Mouse (Mus musculus): Measurements from ENCODE around the gene Cobll1. TPM values are rescaled to one million over a fixed set of nuclear protein-coding genes. Genes with fewer than 3 reads are reported as not detected.

The Cobll1 gene
- polyA plus RNA-seq, 1 experiment from 2014 or later: 17.1 TPM

DNA sequence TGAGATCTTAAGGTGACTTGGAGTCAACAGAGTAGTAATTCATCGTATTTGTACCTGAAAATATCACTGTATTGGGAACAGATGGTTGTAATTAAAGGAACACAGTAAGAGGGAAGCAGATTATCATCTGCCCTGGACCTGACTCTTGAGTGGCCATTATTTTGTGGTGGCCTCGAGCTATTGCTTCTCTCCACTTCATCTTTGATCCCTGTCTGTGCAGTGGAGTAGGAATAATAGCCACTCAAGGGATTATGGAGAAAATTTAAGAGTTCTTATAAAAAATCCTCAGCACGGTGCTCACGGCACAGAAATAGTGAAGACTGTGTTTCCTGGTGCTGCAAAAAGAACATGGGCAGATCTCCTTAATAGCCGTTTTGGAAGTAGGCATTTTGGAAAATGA is 63.6 kb downstream of the Cobll1 start:
- no peaks in the 10 kb centered on the region for H3K27me3 ChIP-seq (ENCODE audit: control insufficient read depth, insufficient read depth, low read length)
- H3K4me3 ChIP-seq (replicated peaks; ENCODE audit: low read length): no peak overlapping the region
- no peaks in the 10 kb centered on the region for H3K36me3 ChIP-seq (ENCODE audit: control insufficient read depth, insufficient read depth, low read length)
- no peak for ATAC-seq (ENCODE audit: insufficient read depth, low FRiP score)
- no peak overlapping the region for H3K9ac ChIP-seq (ENCODE audit: low read length)
- H3K27ac ChIP-seq (ENCODE audit: low read length): no peak overlapping the region
- H3K4me2 ChIP-seq (ENCODE audit: low read depth, low read length): no peak overlapping the region
- WGBS: 72% methylated on average over 5 of the region's 5 CpGs
- no peaks in the 10 kb centered on the region for H3K4me1 ChIP-seq (ENCODE audit: control insufficient read depth, insufficient read depth, low read length)
- H3K9me3 ChIP-seq (replicated peaks; ENCODE audit: control insufficient read depth, low read length): no peaks in the 10 kb centered on the region

DNA sequence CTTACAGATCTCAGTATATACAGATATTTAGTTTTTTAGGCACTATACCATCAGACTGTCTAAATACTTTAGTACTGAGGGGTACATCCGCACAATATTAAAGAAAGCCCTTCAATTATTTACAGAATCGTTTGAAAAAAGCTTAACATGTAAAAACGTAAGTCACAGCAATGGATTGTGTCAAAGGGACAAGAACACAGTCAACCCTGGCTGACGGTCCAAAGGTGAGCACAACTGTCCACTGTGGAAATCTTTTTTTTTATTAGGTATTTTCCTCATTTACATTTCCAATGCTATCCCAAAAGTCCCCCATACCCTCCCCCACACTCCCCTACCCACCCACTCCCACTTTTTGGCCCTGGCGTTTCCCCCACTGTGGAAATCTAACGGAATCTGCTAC is 67.1 kb downstream of the Cobll1 start:
- H3K27ac ChIP-seq (ENCODE audit: low read length): no peak overlapping the region
- ATAC-seq (ENCODE audit: insufficient read depth, low FRiP score): no peak
- no peak overlapping the region for H3K4me3 ChIP-seq (replicated peaks; ENCODE audit: low read length)
- no peaks in the 10 kb centered on the region for H3K36me3 ChIP-seq (ENCODE audit: control insufficient read depth, insufficient read depth, low read length)
- H3K4me2 ChIP-seq (ENCODE audit: low read depth, low read length): no peak overlapping the region
- H3K9me3 ChIP-seq (replicated peaks; ENCODE audit: control insufficient read depth, low read length): no peaks in the 10 kb centered on the region
- no peaks in the 10 kb centered on the region for H3K4me1 ChIP-seq (ENCODE audit: control insufficient read depth, insufficient read depth, low read length)
- H3K27me3 ChIP-seq (ENCODE audit: control insufficient read depth, insufficient read depth, low read length): no peaks in the 10 kb centered on the region
- WGBS: 75% methylated on average over 6 of the region's 6 CpGs
- H3K9ac ChIP-seq (ENCODE audit: low read length): no peak overlapping the region

DNA sequence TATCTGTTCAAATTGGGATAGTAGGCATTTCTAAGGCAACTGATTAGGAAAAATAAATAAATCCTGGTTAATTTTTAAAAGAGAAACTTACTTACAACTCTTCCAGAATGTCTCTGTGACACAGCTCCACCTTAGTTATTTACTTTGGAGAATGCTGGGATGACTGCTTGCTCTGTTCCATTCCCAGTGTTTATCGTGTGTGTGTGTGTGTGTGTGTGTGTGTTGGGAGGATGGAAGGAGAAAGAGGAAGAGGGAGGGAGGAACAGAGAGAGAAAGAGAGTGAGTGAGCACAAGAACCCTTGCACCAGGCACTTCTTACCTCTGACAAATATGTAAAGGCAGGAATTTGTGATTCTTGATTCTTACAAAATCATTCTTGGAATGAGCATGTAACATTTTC is 67.7 kb downstream of the Cobll1 start:
- H3K4me2 ChIP-seq (ENCODE audit: low read depth, low read length): peak overlapping the region; percentile 37; the same call in 1 of the 2 replicates

DNA sequence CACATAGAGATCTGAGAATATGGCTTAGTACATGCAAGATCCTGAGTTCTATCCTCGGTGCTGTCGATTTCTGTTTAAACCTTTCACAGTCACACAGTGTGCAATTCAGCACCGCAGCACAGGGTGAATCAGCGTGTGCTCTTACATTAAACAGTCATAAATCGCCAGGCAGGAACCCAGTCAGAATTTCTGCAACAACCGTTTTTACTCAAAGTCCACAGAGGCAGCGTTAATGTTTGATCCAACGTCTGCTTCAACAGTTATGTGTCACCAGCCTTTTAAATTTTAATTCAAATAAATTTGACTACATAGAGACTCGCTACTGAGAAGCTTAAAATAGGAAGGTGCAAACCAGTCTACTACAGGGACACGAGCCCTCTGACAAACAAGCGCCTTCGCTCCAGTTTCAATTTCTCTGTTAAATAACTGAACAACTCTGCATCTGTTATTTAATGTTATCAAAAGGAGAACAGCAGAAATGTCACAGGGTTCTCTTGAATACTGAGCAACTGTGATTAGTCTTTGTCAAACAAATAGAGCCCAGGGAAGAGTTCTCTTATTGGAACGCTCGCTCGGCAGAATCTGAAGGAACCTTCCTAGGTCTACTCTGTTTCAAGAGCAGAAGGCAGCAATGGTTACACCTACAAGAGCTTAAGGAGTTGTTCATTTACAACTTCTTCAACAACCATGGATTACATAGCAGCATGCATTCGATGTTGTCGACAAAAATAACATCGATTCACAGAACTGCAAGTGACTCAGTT is 68.3 kb downstream of the Cobll1 start:
- H3K27me3 ChIP-seq (ENCODE audit: control insufficient read depth, insufficient read depth, low read length): no peaks in the 10 kb centered on the region
- H3K4me1 ChIP-seq (ENCODE audit: control insufficient read depth, insufficient read depth, low read length): no peaks in the 10 kb centered on the region
- H3K9ac ChIP-seq (ENCODE audit: low read length): no peak overlapping the region
- peak overlapping the region; percentile 19; the same call in 1 of the 2 replicates for H3K4me3 ChIP-seq (replicated peaks; ENCODE audit: low read length)
- H3K9me3 ChIP-seq (replicated peaks; ENCODE audit: control insufficient read depth, low read length): no peaks in the 10 kb centered on the region
- H3K27ac ChIP-seq (ENCODE audit: low read length): no peak overlapping the region
- no peak for ATAC-seq (ENCODE audit: insufficient read depth, low FRiP score)
- H3K4me2 ChIP-seq (ENCODE audit: low read depth, low read length): peak overlapping the region; percentile 37
- H3K36me3 ChIP-seq (ENCODE audit: control insufficient read depth, insufficient read depth, low read length): no peaks in the 10 kb centered on the region
- WGBS: 50% methylated on average over 18 of the region's 18 CpGs

More for the DNA sequence above, 67.7 kb downstream of the Cobll1 start:
- Histone ChIP-seq H3K27me3 (ENCODE audit: control insufficient read depth, insufficient read depth, low read length) (no peaks in the 10 kb centered on the region), H3K4me3 (replicated peaks; ENCODE audit: low read length) (no peak overlapping the region), H3K27ac (ENCODE audit: low read length) (no peak overlapping the region), H3K36me3 (ENCODE audit: control insufficient read depth, insufficient read depth, low read length) (no peaks in the 10 kb centered on the region), H3K9ac (ENCODE audit: low read length) (no peak overlapping the region), H3K4me1 (ENCODE audit: control insufficient read depth, insufficient read depth, low read length) (no peaks in the 10 kb centered on the region), H3K9me3 (replicated peaks; ENCODE audit: control insufficient read depth, low read length) (no peaks in the 10 kb centered on the region)
- no peak; the same call in 1 of the 2 replicates for ATAC-seq (ENCODE audit: insufficient read depth, low FRiP score)
- WGBS: 29% methylated on average over 1 of the region's 1 CpGs

DNA sequence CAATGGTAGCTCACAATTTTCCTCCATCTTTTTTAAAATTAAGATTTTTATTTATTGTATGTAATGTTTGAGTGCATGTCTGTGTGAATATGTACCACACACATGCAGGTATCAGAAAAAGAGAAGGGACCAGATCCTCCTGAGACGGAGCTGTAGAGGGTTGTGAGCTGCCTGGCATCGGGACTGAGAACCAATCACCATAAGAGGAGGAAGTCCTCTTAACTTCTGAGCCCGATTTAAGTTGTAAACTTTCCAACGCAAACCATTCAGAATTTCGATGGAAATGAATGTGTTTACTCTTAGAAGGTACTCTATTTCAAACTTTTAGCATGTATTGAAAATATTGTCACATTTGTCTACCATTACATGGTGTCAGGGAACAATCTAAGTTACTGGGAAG is 68.9 kb downstream of the Cobll1 start:
- H3K4me1 ChIP-seq (ENCODE audit: control insufficient read depth, insufficient read depth, low read length): no peaks in the 10 kb centered on the region
- no peaks in the 10 kb centered on the region for H3K36me3 ChIP-seq (ENCODE audit: control insufficient read depth, insufficient read depth, low read length)
- H3K27ac ChIP-seq (ENCODE audit: low read length): no peak overlapping the region
- H3K4me3 ChIP-seq (replicated peaks; ENCODE audit: low read length): no peak overlapping the region
- H3K27me3 ChIP-seq (ENCODE audit: control insufficient read depth, insufficient read depth, low read length): no peaks in the 10 kb centered on the region
- no peaks in the 10 kb centered on the region for H3K9me3 ChIP-seq (replicated peaks; ENCODE audit: control insufficient read depth, low read length)
- 80% methylated on average over 5 of the region's 5 CpGs for WGBS
- H3K9ac ChIP-seq (ENCODE audit: low read length): no peak overlapping the region
- ATAC-seq (ENCODE audit: insufficient read depth, low FRiP score): no peak
- peak overlapping the region; percentile 37; the same call in 1 of the 2 replicates for H3K4me2 ChIP-seq (ENCODE audit: low read depth, low read length)

DNA sequence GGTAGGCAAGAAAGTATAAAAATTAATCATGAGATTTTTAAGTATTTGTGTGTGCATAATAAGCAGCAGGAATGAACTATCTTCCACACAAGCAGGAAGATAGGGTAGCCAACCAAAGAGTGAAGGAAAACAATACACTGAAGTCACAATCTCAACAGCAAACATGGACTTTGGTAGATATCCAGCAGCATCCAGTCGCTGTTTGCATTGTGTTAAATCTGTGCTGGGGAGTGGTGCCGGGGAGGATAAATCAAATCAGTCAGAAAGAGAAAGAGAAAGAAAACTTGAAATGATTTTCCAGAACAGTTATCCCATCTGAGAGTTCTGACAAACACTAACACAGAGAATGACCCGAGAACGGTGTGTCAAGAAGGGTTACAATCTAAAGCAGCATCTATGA is 75.2 kb downstream of the Cobll1 start:
- Histone ChIP-seq H3K36me3 (ENCODE audit: control insufficient read depth, insufficient read depth, low read length) (no peaks in the 10 kb centered on the region), H3K4me1 (ENCODE audit: control insufficient read depth, insufficient read depth, low read length) (no peaks in the 10 kb centered on the region), H3K9me3 (replicated peaks; ENCODE audit: control insufficient read depth, low read length) (no peaks in the 10 kb centered on the region), H3K4me2 (ENCODE audit: low read depth, low read length) (no peak overlapping the region), H3K27ac (ENCODE audit: low read length) (no peak overlapping the region), H3K4me3 (replicated peaks; ENCODE audit: low read length) (no peak overlapping the region), H3K27me3 (ENCODE audit: control insufficient read depth, insufficient read depth, low read length) (no peaks in the 10 kb centered on the region), H3K9ac (ENCODE audit: low read length) (no peak overlapping the region)
- no peak for ATAC-seq (ENCODE audit: insufficient read depth, low FRiP score)
- WGBS: 43% methylated on average over 4 of the region's 4 CpGs

DNA sequence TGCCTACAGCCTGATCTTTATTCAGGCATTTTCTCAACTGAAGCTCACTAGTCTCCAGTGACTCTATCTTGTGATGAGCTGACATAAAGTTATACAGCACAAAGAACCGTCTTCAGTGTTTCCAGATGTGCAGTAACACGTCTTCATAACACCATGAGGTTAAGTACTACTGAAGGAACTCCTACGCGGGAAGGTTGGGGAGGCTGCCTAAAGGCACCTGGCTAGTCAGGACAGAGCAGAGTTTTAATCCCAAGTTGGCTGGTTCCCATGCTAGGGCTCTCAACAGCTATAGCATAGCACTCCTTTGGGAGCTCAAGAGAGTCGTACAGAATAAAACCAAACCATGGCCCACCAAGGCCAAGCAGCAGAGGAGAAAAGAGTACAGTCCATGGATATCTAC is 76.6 kb downstream of the Cobll1 start:
- 85% methylated on average over 5 of the region's 5 CpGs for WGBS
- no peaks in the 10 kb centered on the region for H3K4me1 ChIP-seq (ENCODE audit: control insufficient read depth, insufficient read depth, low read length)
- H3K4me2 ChIP-seq (ENCODE audit: low read depth, low read length): no peak overlapping the region
- no peaks in the 10 kb centered on the region for H3K27me3 ChIP-seq (ENCODE audit: control insufficient read depth, insufficient read depth, low read length)
- H3K9ac ChIP-seq (ENCODE audit: low read length): no peak overlapping the region
- H3K36me3 ChIP-seq (ENCODE audit: control insufficient read depth, insufficient read depth, low read length): no peaks in the 10 kb centered on the region
- H3K4me3 ChIP-seq (replicated peaks; ENCODE audit: low read length): no peak overlapping the region
- no peak overlapping the region for H3K27ac ChIP-seq (ENCODE audit: low read length)
- H3K9me3 ChIP-seq (replicated peaks; ENCODE audit: control insufficient read depth, low read length): no peaks in the 10 kb centered on the region
- no peak for ATAC-seq (ENCODE audit: insufficient read depth, low FRiP score)

DNA sequence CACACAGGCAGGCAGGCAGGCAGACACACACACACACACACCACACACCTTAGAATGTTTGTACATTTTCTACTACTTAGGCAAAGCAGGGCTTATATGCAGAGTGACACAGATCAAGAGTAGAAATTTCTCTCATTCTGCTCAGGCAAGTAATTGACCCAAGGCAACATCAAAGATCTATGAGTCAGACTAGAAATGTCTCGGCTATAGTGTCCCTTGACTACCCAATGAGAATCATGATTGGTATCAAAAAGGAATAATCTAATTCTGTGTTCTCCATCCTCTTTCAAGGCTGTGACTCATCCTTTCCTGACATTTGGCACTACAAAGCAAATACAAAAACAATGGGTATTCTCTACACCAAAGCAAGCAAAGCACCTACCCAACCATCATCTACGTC is 77.5 kb downstream of the Cobll1 start:
- H3K27me3 ChIP-seq (ENCODE audit: control insufficient read depth, insufficient read depth, low read length): no peaks in the 10 kb centered on the region
- H3K9me3 ChIP-seq (replicated peaks; ENCODE audit: control insufficient read depth, low read length): no peaks in the 10 kb centered on the region
- no peaks in the 10 kb centered on the region for H3K36me3 ChIP-seq (ENCODE audit: control insufficient read depth, insufficient read depth, low read length)
- 88% methylated on average over 2 of the region's 2 CpGs for WGBS
- no peak overlapping the region for H3K27ac ChIP-seq (ENCODE audit: low read length)
- no peaks in the 10 kb centered on the region for H3K4me1 ChIP-seq (ENCODE audit: control insufficient read depth, insufficient read depth, low read length)
- no peak for ATAC-seq (ENCODE audit: insufficient read depth, low FRiP score)
- H3K9ac ChIP-seq (ENCODE audit: low read length): no peak overlapping the region
- no peak overlapping the region for H3K4me2 ChIP-seq (ENCODE audit: low read depth, low read length)
- H3K4me3 ChIP-seq (replicated peaks; ENCODE audit: low read length): no peak overlapping the region

DNA sequence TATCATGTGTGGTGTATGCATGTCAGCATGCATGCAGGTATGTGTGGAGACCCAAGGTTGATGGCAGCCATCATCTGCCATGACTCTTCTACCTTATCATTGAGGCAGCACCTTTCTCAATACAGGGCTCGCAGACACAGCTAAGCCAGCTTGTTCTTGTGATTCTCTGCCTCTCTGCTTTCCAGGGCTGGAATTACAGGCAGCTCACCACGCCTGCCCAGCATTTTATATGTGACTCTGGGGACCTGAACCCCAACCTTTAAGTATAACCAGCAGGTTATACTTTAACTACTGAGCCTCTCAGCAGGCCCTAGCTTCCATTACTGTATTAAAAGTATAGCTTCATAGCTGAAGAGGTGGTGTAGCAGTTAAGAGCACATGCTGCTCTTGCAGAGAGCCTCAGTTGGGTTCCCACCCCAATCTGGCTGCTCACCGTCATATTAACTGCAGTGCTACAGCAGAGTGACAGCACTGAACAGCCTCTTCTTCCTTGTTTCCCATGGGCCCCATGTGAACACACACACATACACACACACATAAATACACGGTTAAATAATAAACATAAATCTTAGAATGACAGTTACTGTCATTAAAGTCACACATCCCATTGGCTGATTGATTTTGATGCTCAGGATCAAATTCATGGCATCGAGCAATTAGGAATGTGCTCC is 81.1 kb downstream of the Cobll1 start:
- no peaks in the 10 kb centered on the region for H3K27me3 ChIP-seq (ENCODE audit: control insufficient read depth, insufficient read depth, low read length)
- H3K4me2 ChIP-seq (ENCODE audit: low read depth, low read length): no peak overlapping the region
- no peaks in the 10 kb centered on the region for H3K9me3 ChIP-seq (replicated peaks; ENCODE audit: control insufficient read depth, low read length)
- no peak overlapping the region for H3K9ac ChIP-seq (ENCODE audit: low read length)
- H3K4me3 ChIP-seq (replicated peaks; ENCODE audit: low read length): no peak overlapping the region
- no peak overlapping the region for H3K27ac ChIP-seq (ENCODE audit: low read length)
- 72% methylated on average over 5 of the region's 5 CpGs for WGBS
- H3K4me1 ChIP-seq (ENCODE audit: control insufficient read depth, insufficient read depth, low read length): no peaks in the 10 kb centered on the region
- no peak for ATAC-seq (ENCODE audit: insufficient read depth, low FRiP score)
- H3K36me3 ChIP-seq (ENCODE audit: control insufficient read depth, insufficient read depth, low read length): no peaks in the 10 kb centered on the region
